Mouse (Mus musculus): ENCODE results near the gene Agr2. TPM values are rescaled to one million over a fixed set of nuclear protein-coding genes. Genes with fewer than 3 reads are reported as not detected.

The Agr2 gene
- polyA plus RNA-seq, 1 experiment, result 0.69 TPM

DNA sequence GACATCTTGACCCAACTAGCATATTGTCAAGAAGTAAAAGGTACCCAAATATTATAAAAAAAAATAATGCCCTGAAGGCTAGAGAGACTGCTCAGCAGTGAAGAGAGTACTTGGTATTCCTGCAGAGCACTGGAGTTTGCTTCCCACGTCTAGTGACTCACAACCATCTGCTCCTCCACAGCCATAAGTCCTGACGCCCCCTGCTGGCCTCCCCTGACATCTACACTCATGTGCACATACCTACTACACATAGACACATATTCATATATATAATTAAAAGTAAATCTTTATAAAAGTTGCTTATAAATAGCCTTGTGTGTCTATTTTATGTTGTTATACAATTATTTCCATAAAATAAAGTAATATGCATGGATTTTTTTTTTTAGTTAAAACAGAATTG lies 25.1 kb downstream of the Agr2 start:
- peaks cover 30% of the 10 kb centered on the region for H3K36me3 ChIP-seq (ENCODE audit: control insufficient read depth, insufficient read depth, low read length)
- H3K27me3 ChIP-seq (ENCODE audit: control insufficient read depth, insufficient read depth, low read length), result no peaks in the 10 kb centered on the region
- no peak for DNase-seq
- H3K27ac ChIP-seq (ENCODE audit: control insufficient read depth, insufficient read depth, low read length), result no peak overlapping the region
- WGBS, result 91% methylated on average over 2 of the region's 2 CpGs
- H3K4me1 ChIP-seq (replicated peaks; ENCODE audit: control insufficient read depth, insufficient read depth, low read length), result peaks cover 7% of the 10 kb centered on the region
- TF ChIP-seq CTCF (IDR thresholded peaks at IDR 0.05; ENCODE audit: borderline replicate concordance, control insufficient read depth, extremely low read depth, insufficient read depth, low read length, poor library complexity), result no peak
- TF ChIP-seq POLR2A (IDR thresholded peaks at IDR 0.05; ENCODE audit: control insufficient read depth, extremely low read depth, insufficient read depth, low read length, poor library complexity), result no peak
- no peak overlapping the region for H3K4me3 ChIP-seq (ENCODE audit: control insufficient read depth, insufficient read depth, low read length)

DNA sequence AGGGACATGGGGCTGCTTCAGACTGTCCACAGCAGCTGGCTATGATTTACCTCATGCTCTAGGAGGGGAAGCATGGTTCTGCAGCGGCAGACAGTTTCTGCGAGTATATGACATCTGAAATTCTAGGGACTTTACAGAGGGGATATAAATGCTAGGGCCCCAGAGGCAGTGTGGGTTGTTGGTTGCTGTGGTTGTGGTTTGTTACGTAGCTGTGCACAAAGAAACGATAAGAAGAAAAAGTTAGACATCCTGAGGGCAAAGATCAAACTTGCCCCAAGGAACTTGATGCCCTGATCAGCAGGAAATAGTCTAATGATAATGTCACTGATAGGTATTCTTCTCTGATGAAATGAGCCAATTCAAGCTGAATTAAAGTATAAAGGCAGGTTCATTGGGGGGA lies 26.9 kb downstream of the Agr2 start:
- H3K4me1 ChIP-seq (replicated peaks; ENCODE audit: control insufficient read depth, insufficient read depth, low read length), result peaks cover 7% of the 10 kb centered on the region
- H3K27ac ChIP-seq (ENCODE audit: control insufficient read depth, insufficient read depth, low read length), result no peak overlapping the region
- WGBS, result 6% methylated on average over 4 of the region's 4 CpGs
- H3K27me3 ChIP-seq (ENCODE audit: control insufficient read depth, insufficient read depth, low read length), result no peaks in the 10 kb centered on the region
- peak; percentile 19 for DNase-seq
- peaks cover 30% of the 10 kb centered on the region for H3K36me3 ChIP-seq (ENCODE audit: control insufficient read depth, insufficient read depth, low read length)
- TF ChIP-seq POLR2A (IDR thresholded peaks at IDR 0.05; ENCODE audit: control insufficient read depth, extremely low read depth, insufficient read depth, low read length, poor library complexity) (no peak), CTCF (IDR thresholded peaks at IDR 0.05; ENCODE audit: borderline replicate concordance, control insufficient read depth, extremely low read depth, insufficient read depth, low read length, poor library complexity) (no peak)
- no peak overlapping the region for H3K4me3 ChIP-seq (ENCODE audit: control insufficient read depth, insufficient read depth, low read length)

DNA sequence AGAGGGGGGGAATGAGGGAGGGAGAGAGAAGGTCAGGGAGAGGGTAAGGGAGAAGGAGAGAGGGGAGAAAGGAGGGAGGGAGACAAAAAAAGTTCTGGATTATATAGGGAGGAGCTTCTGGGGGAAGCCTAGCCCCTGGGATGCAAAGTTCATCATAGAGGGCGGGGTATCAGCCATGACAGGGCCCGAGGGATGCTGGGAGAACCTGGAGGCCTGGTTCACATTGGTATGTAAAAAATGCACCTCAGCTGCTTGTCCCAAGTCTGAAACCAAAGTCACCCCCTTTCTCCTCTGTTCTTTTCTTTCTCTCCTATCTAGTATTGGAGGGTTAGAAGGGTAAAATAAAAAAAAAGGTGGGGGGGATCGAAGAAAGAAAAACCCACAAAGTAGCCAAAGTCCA lies 27.4 kb downstream of the Agr2 start:
- no peak overlapping the region for H3K4me3 ChIP-seq (ENCODE audit: control insufficient read depth, insufficient read depth, low read length)
- 80% methylated on average over 3 of the region's 3 CpGs for WGBS
- TF ChIP-seq CTCF (IDR thresholded peaks at IDR 0.05; ENCODE audit: borderline replicate concordance, control insufficient read depth, extremely low read depth, insufficient read depth, low read length, poor library complexity) (no peak), POLR2A (IDR thresholded peaks at IDR 0.05; ENCODE audit: control insufficient read depth, extremely low read depth, insufficient read depth, low read length, poor library complexity) (no peak)
- no peak for DNase-seq
- no peaks in the 10 kb centered on the region for H3K27me3 ChIP-seq (ENCODE audit: control insufficient read depth, insufficient read depth, low read length)
- H3K27ac ChIP-seq (ENCODE audit: control insufficient read depth, insufficient read depth, low read length), result no peak overlapping the region
- peaks cover 27% of the 10 kb centered on the region for H3K36me3 ChIP-seq (ENCODE audit: control insufficient read depth, insufficient read depth, low read length)
- H3K4me1 ChIP-seq (replicated peaks; ENCODE audit: control insufficient read depth, insufficient read depth, low read length), result peaks cover 7% of the 10 kb centered on the region

DNA sequence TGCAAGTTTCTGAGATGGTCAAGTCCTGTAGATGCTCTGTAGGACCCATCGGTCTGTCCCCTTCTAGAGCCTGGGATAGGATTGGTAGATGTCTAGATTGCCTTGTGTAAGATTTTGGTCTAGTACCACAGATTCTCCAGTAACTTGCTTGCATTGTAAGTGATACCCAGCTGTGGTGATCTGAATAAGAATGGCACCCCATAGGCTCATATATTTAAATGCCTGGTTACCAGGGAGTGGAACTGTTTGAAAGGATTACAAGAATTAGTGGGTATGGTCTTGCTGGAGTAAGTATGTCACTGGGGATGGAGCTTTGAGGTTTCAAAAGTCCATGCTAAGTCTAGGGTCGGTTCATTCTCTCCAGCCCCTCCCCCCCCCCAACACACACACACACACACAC lies 28.0 kb downstream of the Agr2 start:
- TF ChIP-seq POLR2A (IDR thresholded peaks at IDR 0.05; ENCODE audit: control insufficient read depth, extremely low read depth, insufficient read depth, low read length, poor library complexity) (no peak), CTCF (IDR thresholded peaks at IDR 0.05; ENCODE audit: borderline replicate concordance, control insufficient read depth, extremely low read depth, insufficient read depth, low read length, poor library complexity) (no peak)

DNA sequence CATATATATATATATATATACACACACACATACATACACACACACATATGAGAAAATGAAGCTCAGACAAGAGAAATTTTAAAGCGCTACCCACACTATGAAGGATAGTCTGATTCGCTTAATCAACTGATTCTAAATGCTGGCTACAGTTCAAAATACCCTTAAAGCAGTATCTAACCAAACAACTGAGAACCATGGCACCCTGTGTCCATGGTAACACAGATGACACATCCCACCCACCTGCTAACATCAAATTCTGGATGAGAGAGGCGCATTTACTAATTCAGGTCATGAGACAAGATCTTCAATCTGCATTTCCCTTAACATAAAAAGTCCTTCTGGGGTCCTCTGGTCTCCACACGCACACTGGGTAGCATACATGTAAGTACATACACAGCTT lies 33.4 kb downstream of the Agr2 start:
- H3K36me3 ChIP-seq (ENCODE audit: control insufficient read depth, insufficient read depth, low read length), result peaks cover 5% of the 10 kb centered on the region
- H3K4me1 ChIP-seq (replicated peaks; ENCODE audit: control insufficient read depth, insufficient read depth, low read length), result peaks cover 13% of the 10 kb centered on the region
- WGBS, result 82% methylated on average over 4 of the region's 4 CpGs

More for the DNA sequence above, 28.0 kb downstream of the Agr2 start:
- no peak for DNase-seq
- H3K4me3 ChIP-seq (ENCODE audit: control insufficient read depth, insufficient read depth, low read length), result no peak overlapping the region
- peaks cover 22% of the 10 kb centered on the region for H3K36me3 ChIP-seq (ENCODE audit: control insufficient read depth, insufficient read depth, low read length)
- no peak overlapping the region for H3K27ac ChIP-seq (ENCODE audit: control insufficient read depth, insufficient read depth, low read length)
- peaks cover 10% of the 10 kb centered on the region for H3K4me1 ChIP-seq (replicated peaks; ENCODE audit: control insufficient read depth, insufficient read depth, low read length)
- 100% methylated on average over 1 of the region's 2 CpGs for WGBS
- H3K27me3 ChIP-seq (ENCODE audit: control insufficient read depth, insufficient read depth, low read length), result no peaks in the 10 kb centered on the region

DNA sequence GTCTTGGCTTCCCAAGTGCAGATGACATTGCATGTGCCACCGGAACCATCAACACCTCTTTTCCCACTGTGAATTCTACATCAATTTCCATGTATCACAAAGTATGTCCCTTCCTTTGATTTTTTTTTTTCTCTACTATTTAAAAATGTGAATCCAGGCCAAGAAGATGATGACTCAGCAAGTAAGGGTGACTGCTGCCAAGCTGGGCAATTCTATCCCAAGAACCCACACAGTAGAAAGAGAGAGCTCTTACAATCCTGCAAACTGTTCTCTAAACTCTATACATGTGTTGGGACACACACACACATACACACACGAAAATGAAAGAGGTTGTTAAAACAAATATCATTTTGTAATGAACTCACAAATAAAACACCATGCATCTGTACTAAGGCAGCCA lies 34.5 kb downstream of the Agr2 start:
- H3K4me1 ChIP-seq (replicated peaks; ENCODE audit: control insufficient read depth, insufficient read depth, low read length), result peaks cover 13% of the 10 kb centered on the region
- H3K36me3 ChIP-seq (ENCODE audit: control insufficient read depth, insufficient read depth, low read length), result no peaks in the 10 kb centered on the region
- no peak overlapping the region for H3K4me3 ChIP-seq (ENCODE audit: control insufficient read depth, insufficient read depth, low read length)
- no peak for TF ChIP-seq CTCF (IDR thresholded peaks at IDR 0.05; ENCODE audit: borderline replicate concordance, control insufficient read depth, extremely low read depth, insufficient read depth, low read length, poor library complexity)
- TF ChIP-seq POLR2A (IDR thresholded peaks at IDR 0.05; ENCODE audit: control insufficient read depth, extremely low read depth, insufficient read depth, low read length, poor library complexity), result no peak
- H3K27me3 ChIP-seq (ENCODE audit: control insufficient read depth, insufficient read depth, low read length), result no peaks in the 10 kb centered on the region
- WGBS, result 91% methylated on average over 2 of the region's 2 CpGs
- DNase-seq, result no peak
- no peak overlapping the region for H3K27ac ChIP-seq (ENCODE audit: control insufficient read depth, insufficient read depth, low read length)

More for the DNA sequence above, 33.4 kb downstream of the Agr2 start:
- DNase-seq, result no peak
- no peak overlapping the region for H3K4me3 ChIP-seq (ENCODE audit: control insufficient read depth, insufficient read depth, low read length)
- H3K27me3 ChIP-seq (ENCODE audit: control insufficient read depth, insufficient read depth, low read length), result no peaks in the 10 kb centered on the region
- TF ChIP-seq POLR2A (IDR thresholded peaks at IDR 0.05; ENCODE audit: control insufficient read depth, extremely low read depth, insufficient read depth, low read length, poor library complexity), result no peak
- no peak for TF ChIP-seq CTCF (IDR thresholded peaks at IDR 0.05; ENCODE audit: borderline replicate concordance, control insufficient read depth, extremely low read depth, insufficient read depth, low read length, poor library complexity)
- no peak overlapping the region for H3K27ac ChIP-seq (ENCODE audit: control insufficient read depth, insufficient read depth, low read length)
